15 mouse cellular contexts compared by ENCODE assay signal in genomic region chr2:135019588-135019987, GRCm38 (mm10).
"Had no signal": no experiment of that assay in that cellular context is flagged by ENCODE, and none has a peak within 500 bp of the region (broad histone marks: within the 10 kb centered on the region; RNA-seq: fewer than 3 reads in every experiment).

No protein-coding gene starts in this region.

- DNase-seq: retina, postnatal 1 day; right cerebral cortex, adult 18-20 months; right cerebral cortex, postnatal 14 days; right cerebral cortex, postnatal 25 days; right cerebral cortex, postnatal 4 days; spleen, adult 18-20 months; thymus, adult 18-20 months; thymus, adult 2 months; thymus, postnatal 14 days; thymus, postnatal 25 days; thymus, postnatal 36 days; thymus, postnatal 4 days had no signal

- H3K4me3 ChIP-seq: neural tube, embryonic 15.5 days; stomach, embryonic 15.5 days had no signal

- H3K9ac ChIP-seq: neural tube, embryonic 15.5 days; stomach, embryonic 15.5 days had no signal

- H3K27me3 ChIP-seq: neural tube, embryonic 15.5 days; stomach, embryonic 15.5 days had no signal

- H3K9me3 ChIP-seq: neural tube, embryonic 15.5 days; stomach, embryonic 15.5 days had no signal

- H3K4me1 ChIP-seq: stomach, embryonic 15.5 days had no signal

- H3K36me3 ChIP-seq: neural tube, embryonic 15.5 days; stomach, embryonic 15.5 days had no signal

- H3K4me2 ChIP-seq: neural tube, embryonic 15.5 days; stomach, embryonic 15.5 days had no signal

- H3K27ac ChIP-seq: neural tube, embryonic 15.5 days; stomach, embryonic 15.5 days; stomach, postnatal 0 days had no signal
